ENCODE assay signal across 17 mouse cellular contexts in the genomic region with DNA sequence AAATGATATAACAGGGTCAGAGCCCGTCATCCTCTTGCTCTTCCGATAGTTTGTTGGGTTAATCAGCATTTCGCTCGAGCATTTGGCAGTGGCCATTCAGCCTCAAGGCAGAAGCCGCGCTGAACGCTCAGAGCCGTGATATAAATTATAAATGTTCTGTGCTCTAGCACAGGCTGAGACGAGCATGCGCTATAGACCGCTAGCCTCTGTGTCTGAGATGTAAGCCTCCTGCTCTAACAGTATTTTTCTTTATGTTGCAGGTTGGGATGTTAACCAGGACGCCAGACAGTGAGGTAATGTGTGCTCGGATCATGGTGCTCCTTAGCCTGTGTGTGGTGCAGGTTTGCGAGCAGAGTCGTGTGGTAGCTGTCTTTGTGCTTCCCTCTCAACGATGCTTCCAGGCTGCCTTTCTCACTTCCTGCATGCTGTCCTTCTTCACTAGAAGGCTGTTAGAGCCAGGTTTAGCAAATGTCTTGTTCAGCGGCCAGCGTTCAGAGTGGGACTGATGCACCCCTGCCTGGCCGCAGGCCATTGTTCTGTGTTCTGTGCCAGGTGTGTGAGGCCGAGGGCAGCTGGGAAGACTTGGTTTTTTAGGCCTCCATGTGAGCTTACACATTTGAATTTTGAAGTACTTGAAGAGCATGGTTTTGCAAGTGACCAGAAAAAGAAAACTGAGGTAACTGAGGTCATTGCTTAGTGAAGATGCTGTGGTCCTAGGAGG. TPM values are rescaled to one million over a fixed set of nuclear protein-coding genes. Genes with fewer than 3 reads are reported as not detected.
DNase-seq lines count a peak whose midpoint lies in the region; ATAC-seq lines count a peak whose summit lies in the region.
"Had no signal": no experiment of that assay in that cellular context is flagged by ENCODE, and none has a peak within 500 bp of the region (broad histone marks: within the 10 kb centered on the region; RNA-seq: fewer than 3 reads in every experiment).

No protein-coding gene starts in this region.

- 75% methylated on average over 20 of the region's 20 CpGs for WGBS in hindbrain, embryonic 14.5 days
- WGBS in midbrain, embryonic 16.5 days = 78% methylated on average over 20 of the region's 20 CpGs

- no peak overlapping the region for H3K4me3 ChIP-seq in hindbrain, embryonic 14.5 days (replicated peaks; ENCODE audit: low read length)
- no peak overlapping the region for H3K4me3 ChIP-seq in midbrain, embryonic 16.5 days (ENCODE audit: low read depth, low read length)

- peak overlapping the region; percentile 76 for H3K27ac ChIP-seq in hindbrain, embryonic 14.5 days
- H3K27ac ChIP-seq in midbrain, embryonic 16.5 days (ENCODE audit: low read length) = peak overlapping the region; percentile 76

- no peaks in the 10 kb centered on the region for H3K27me3 ChIP-seq in hindbrain, embryonic 14.5 days (ENCODE audit: control insufficient read depth, insufficient read depth, low read length)
- H3K27me3 ChIP-seq in midbrain, embryonic 16.5 days (ENCODE audit: control insufficient read depth, insufficient read depth, low read depth, low read length) = no peaks in the 10 kb centered on the region

- H3K36me3 ChIP-seq in hindbrain, embryonic 14.5 days (replicated peaks; ENCODE audit: control insufficient read depth, insufficient read depth) = peaks cover 84% of the 10 kb centered on the region
- H3K36me3 ChIP-seq in midbrain, embryonic 16.5 days (ENCODE audit: control insufficient read depth, insufficient read depth, low read length) = peaks cover 44% of the 10 kb centered on the region

- H3K9me3 ChIP-seq in hindbrain, embryonic 14.5 days (ENCODE audit: control insufficient read depth, low read length) = no peaks in the 10 kb centered on the region
- no peaks in the 10 kb centered on the region for H3K9me3 ChIP-seq in midbrain, embryonic 16.5 days (replicated peaks; ENCODE audit: control insufficient read depth, low read length, poor library complexity, severe bottlenecking)

- peak; percentile 44; the same call in 1 of the 2 replicates for ATAC-seq in hindbrain, embryonic 14.5 days (ENCODE audit: low FRiP score)
- peak; percentile 70 for ATAC-seq in midbrain, embryonic 16.5 days
- ATAC-seq: forebrain, embryonic 14.5 days; inflammation-experienced regulatory T-cells, adult 6 months had no signal

- peak overlapping the region; percentile 40; the same call in 1 of the 2 replicates for H3K9ac ChIP-seq in hindbrain, embryonic 14.5 days
- 0 out of 2 replicates have a peak overlapping the region, but pooled peaks have one; percentile 20 for H3K9ac ChIP-seq in midbrain, embryonic 16.5 days (ENCODE audit: low read depth, low read length)

- no peaks in the 10 kb centered on the region for H3K4me1 ChIP-seq in hindbrain, embryonic 14.5 days (replicated peaks; ENCODE audit: control insufficient read depth, insufficient read depth, low read length)
- H3K4me1 ChIP-seq in midbrain, embryonic 16.5 days (ENCODE audit: control insufficient read depth, insufficient read depth, low read length) = peaks cover 3% of the 10 kb centered on the region; the same call in 1 of the 2 replicates

- peak; percentile 26 for DNase-seq in kidney, postnatal 10 days
- no peak for DNase-seq in kidney, postnatal 4 days
- DNase-seq in hindbrain, embryonic 14.5 days (ENCODE audit: low spot score) = no peak
- no peak for DNase-seq in layer of hippocampus, postnatal 36 days
- DNase-seq in kidney, postnatal 36 days = no peak
- no peak for DNase-seq in kidney, postnatal 14 days
- DNase-seq: cerebellum, adult 11 months; cerebellum, postnatal 25 days; kidney, adult 8-10 months; left cerebral cortex, postnatal 4 days; lung, adult 2 months; lung, postnatal 36 days had no signal

- H3K4me2 ChIP-seq in hindbrain, embryonic 14.5 days (replicated peaks) = no peak overlapping the region
- no peak overlapping the region for H3K4me2 ChIP-seq in midbrain, embryonic 16.5 days (ENCODE audit: low read length)
- H3K4me2 ChIP-seq: liver, embryonic 11.5 days had no signal

RNA-seq across cellular contexts. Expression of gene Ston1, which starts 18.8 kb away (rescaled TPM):
- polyA plus RNA-seq in hindbrain, embryonic 14.5 days (2014; fragmentation: Nextera tagmentation; extraction: Ambion mirVana) = 2.3 and 3.4 TPM in 2 replicates
- 1.0 and 1.7 TPM in 2 replicates for polyA plus RNA-seq in midbrain, embryonic 16.5 days (2015; fragmentation: Nextera tagmentation; extraction: Ambion mirVana)
- total RNA-seq in layer of hippocampus, postnatal 36 days (2021) = 10 to 100 TPM in 1 of 2 experiments, 1 to 10 TPM in 1; 8.8 to 11.0 TPM
- total RNA-seq: neutrophil, adult 5-6 weeks had no signal

RNA-seq across cellular contexts. Expression of gene Ppp1r21, which starts 48.8 kb away (rescaled TPM):
- polyA plus RNA-seq in hindbrain, embryonic 14.5 days (2014; fragmentation: Nextera tagmentation; extraction: Ambion mirVana) = 47.8 and 48.6 TPM in 2 replicates
- 37.9 and 39.5 TPM in 2 replicates for polyA plus RNA-seq in midbrain, embryonic 16.5 days (2015; fragmentation: Nextera tagmentation; extraction: Ambion mirVana)
- 10 to 100 TPM; 74.8 to 90.1 TPM for total RNA-seq in layer of hippocampus, postnatal 36 days (2021)
